Comparison of ENCODE assay signal across 16 mouse cellular contexts in the genomic region with DNA sequence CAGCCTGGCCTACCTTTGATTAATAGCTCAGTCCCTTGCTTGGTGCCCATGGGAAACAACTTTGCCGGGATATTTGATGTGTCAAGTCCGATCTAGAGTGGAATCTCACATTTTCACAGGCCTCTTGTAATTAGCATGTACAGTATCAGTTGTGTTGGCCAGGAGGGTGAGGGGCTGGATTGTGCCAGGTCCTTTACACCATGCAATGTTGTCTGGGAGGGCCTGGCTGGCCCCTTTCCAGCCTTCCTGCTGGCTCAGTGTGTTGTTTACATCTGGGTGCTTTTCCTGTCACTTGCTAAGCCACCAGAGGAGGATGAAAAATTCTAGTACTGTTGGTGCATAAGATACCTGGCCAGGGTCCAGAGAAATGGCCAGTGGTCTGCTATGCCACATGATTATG. TPM values are rescaled to one million over a fixed set of nuclear protein-coding genes. Genes with fewer than 3 reads are reported as not detected.
DNase-seq lines count a peak whose midpoint lies in the region; ATAC-seq lines count a peak whose summit lies in the region.
"Had no signal": no experiment of that assay in that cellular context is flagged by ENCODE, and none has a peak within 500 bp of the region (broad histone marks: within the 10 kb centered on the region; RNA-seq: fewer than 3 reads in every experiment).

No protein-coding gene starts in this region.

- H3K9ac ChIP-seq in embryonic facial prominence, embryonic 14.5 days (ENCODE audit: low read depth, low read length), result no peak overlapping the region
- no peak overlapping the region for H3K9ac ChIP-seq in heart, embryonic 11.5 days (ENCODE audit: low read depth, low read length)
- H3K9ac ChIP-seq in midbrain, embryonic 14.5 days (replicated peaks; ENCODE audit: low read length), result no peak overlapping the region
- H3K9ac ChIP-seq in stomach, embryonic 16.5 days (ENCODE audit: low read length), result no peak overlapping the region
- H3K9ac ChIP-seq: limb, embryonic 12.5 days; liver, postnatal 0 days; midbrain, embryonic 15.5 days had no signal

- 53% methylated on average over 2 of the region's 2 CpGs for WGBS in embryonic facial prominence, embryonic 14.5 days
- WGBS in embryonic facial prominence, embryonic 10.5 days, result 92% methylated on average over 2 of the region's 2 CpGs
- 74% methylated on average over 2 of the region's 2 CpGs for WGBS in heart, embryonic 11.5 days (ENCODE audit: insufficient replicate concordance)
- 79% methylated on average over 2 of the region's 2 CpGs for WGBS in midbrain, embryonic 14.5 days
- 88% methylated on average over 2 of the region's 2 CpGs for WGBS in midbrain, embryonic 10.5 days
- WGBS in stomach, embryonic 16.5 days, result 65% methylated on average over 2 of the region's 2 CpGs

- H3K9me3 ChIP-seq in embryonic facial prominence, embryonic 14.5 days (ENCODE audit: control insufficient read depth, low read length), result no peaks in the 10 kb centered on the region
- no peaks in the 10 kb centered on the region for H3K9me3 ChIP-seq in embryonic facial prominence, embryonic 10.5 days
- H3K9me3 ChIP-seq in heart, embryonic 11.5 days (replicated peaks; ENCODE audit: control insufficient read depth, low read length), result no peaks in the 10 kb centered on the region
- H3K9me3 ChIP-seq in midbrain, embryonic 14.5 days (ENCODE audit: control insufficient read depth, low read length), result no peaks in the 10 kb centered on the region
- no peaks in the 10 kb centered on the region for H3K9me3 ChIP-seq in midbrain, embryonic 10.5 days (replicated peaks)
- H3K9me3 ChIP-seq in stomach, embryonic 16.5 days (replicated peaks; ENCODE audit: control insufficient read depth, low read length), result no peaks in the 10 kb centered on the region
- H3K9me3 ChIP-seq: limb, embryonic 12.5 days; midbrain, embryonic 15.5 days had no signal

- H3K27ac ChIP-seq in embryonic facial prominence, embryonic 14.5 days (replicated peaks; ENCODE audit: low read depth, low read length), result no peak overlapping the region
- H3K27ac ChIP-seq in embryonic facial prominence, embryonic 10.5 days (replicated peaks), result no peak overlapping the region
- H3K27ac ChIP-seq in heart, embryonic 11.5 days (ENCODE audit: low read depth, low read length), result no peak overlapping the region
- H3K27ac ChIP-seq in midbrain, embryonic 14.5 days (replicated peaks; ENCODE audit: low read depth, low read length), result no peak overlapping the region
- H3K27ac ChIP-seq in midbrain, embryonic 10.5 days (replicated peaks), result no peak overlapping the region
- peak overlapping the region; percentile 34; the same call in 1 of the 2 replicates for H3K27ac ChIP-seq in stomach, embryonic 16.5 days (ENCODE audit: low read length)
- H3K27ac ChIP-seq: gastrocnemius, adult 2 months; limb, embryonic 12.5 days; midbrain, embryonic 15.5 days had no signal

- intact Hi-C loops in heart, postnatal 10 days (cut with DNase I), result no loop called here

- H3K27me3 ChIP-seq in embryonic facial prominence, embryonic 14.5 days (replicated peaks; ENCODE audit: control insufficient read depth, insufficient read depth, low read length), result no peaks in the 10 kb centered on the region
- no peaks in the 10 kb centered on the region for H3K27me3 ChIP-seq in embryonic facial prominence, embryonic 10.5 days (replicated peaks; ENCODE audit: low read depth, poor library complexity, severe bottlenecking)
- H3K27me3 ChIP-seq in heart, embryonic 11.5 days (ENCODE audit: control insufficient read depth, insufficient read depth, low read length), result no peaks in the 10 kb centered on the region
- no peaks in the 10 kb centered on the region for H3K27me3 ChIP-seq in midbrain, embryonic 14.5 days (ENCODE audit: control insufficient read depth, insufficient read depth, low read length)
- no peaks in the 10 kb centered on the region for H3K27me3 ChIP-seq in midbrain, embryonic 10.5 days (ENCODE audit: low read depth, poor library complexity, severe bottlenecking)
- no peaks in the 10 kb centered on the region for H3K27me3 ChIP-seq in stomach, embryonic 16.5 days (ENCODE audit: control insufficient read depth, insufficient read depth, low read length)
- H3K27me3 ChIP-seq: limb, embryonic 12.5 days; midbrain, embryonic 15.5 days had no signal

- no peak overlapping the region for H3K4me2 ChIP-seq in embryonic facial prominence, embryonic 14.5 days (ENCODE audit: low read depth, low read length)
- no peak overlapping the region for H3K4me2 ChIP-seq in heart, embryonic 11.5 days
- H3K4me2 ChIP-seq in midbrain, embryonic 14.5 days (ENCODE audit: low read length), result no peak overlapping the region
- no peak overlapping the region for H3K4me2 ChIP-seq in stomach, embryonic 16.5 days (ENCODE audit: low read depth, low read length)
- H3K4me2 ChIP-seq: limb, embryonic 12.5 days; midbrain, embryonic 15.5 days had no signal

- H3K36me3 ChIP-seq in embryonic facial prominence, embryonic 14.5 days (ENCODE audit: control insufficient read depth, insufficient read depth, low read length), result no peaks in the 10 kb centered on the region
- no peaks in the 10 kb centered on the region for H3K36me3 ChIP-seq in embryonic facial prominence, embryonic 10.5 days (replicated peaks)
- H3K36me3 ChIP-seq in heart, embryonic 11.5 days (ENCODE audit: control insufficient read depth, insufficient read depth, low read length), result no peaks in the 10 kb centered on the region
- no peaks in the 10 kb centered on the region for H3K36me3 ChIP-seq in midbrain, embryonic 14.5 days (ENCODE audit: control insufficient read depth, insufficient read depth, low read length)
- H3K36me3 ChIP-seq in midbrain, embryonic 10.5 days, result no peaks in the 10 kb centered on the region
- no peaks in the 10 kb centered on the region for H3K36me3 ChIP-seq in stomach, embryonic 16.5 days (ENCODE audit: control insufficient read depth, insufficient read depth, low read length)
- H3K36me3 ChIP-seq: limb, embryonic 12.5 days; midbrain, embryonic 15.5 days had no signal

- no peak overlapping the region for H3K4me3 ChIP-seq in embryonic facial prominence, embryonic 14.5 days (ENCODE audit: low read depth, low read length)
- no peak overlapping the region for H3K4me3 ChIP-seq in embryonic facial prominence, embryonic 10.5 days
- H3K4me3 ChIP-seq in heart, embryonic 11.5 days (ENCODE audit: low read depth, low read length), result no peak overlapping the region
- no peak overlapping the region for H3K4me3 ChIP-seq in midbrain, embryonic 14.5 days (replicated peaks; ENCODE audit: low read depth, low read length)
- H3K4me3 ChIP-seq in midbrain, embryonic 10.5 days, result no peak overlapping the region
- H3K4me3 ChIP-seq in stomach, embryonic 16.5 days (replicated peaks; ENCODE audit: low read length), result no peak overlapping the region
- H3K4me3 ChIP-seq: erythroblast, embryonic 14.5 days; gastrocnemius, adult 2 months; limb, embryonic 12.5 days; midbrain, embryonic 15.5 days had no signal

- peak; percentile 40 for DNase-seq in embryonic facial prominence, embryonic 14.5 days (ENCODE audit: low spot score)
- DNase-seq in embryonic facial prominence, embryonic 10.5 days (ENCODE audit: low spot score), result no peak
- DNase-seq in heart, postnatal 10 days, result peak; percentile 16 to 21
- DNase-seq in midbrain, embryonic 14.5 days, result peak; percentile 32
- no peak for DNase-seq in midbrain, embryonic 10.5 days (ENCODE audit: low spot score)
- no peak for DNase-seq in layer of hippocampus, postnatal 10 days (ENCODE audit: low spot score in 2 of 2)
- DNase-seq: adrenal gland, postnatal 36 days; gastrocnemius, adult 2 months; kidney, postnatal 14 days; layer of hippocampus, postnatal 36 days; liver, postnatal 0 days had no signal

- H3K4me1 ChIP-seq in embryonic facial prominence, embryonic 14.5 days (ENCODE audit: control insufficient read depth, insufficient read depth, low read length), result peaks cover 6% of the 10 kb centered on the region; the same call in 1 of the 2 replicates
- H3K4me1 ChIP-seq in embryonic facial prominence, embryonic 10.5 days, result no peaks in the 10 kb centered on the region
- 0 out of 2 replicates have a peak, but pooled peaks cover 2% of the 10 kb centered on the region for H3K4me1 ChIP-seq in heart, embryonic 11.5 days (ENCODE audit: control insufficient read depth, insufficient read depth, low read length)
- no peaks in the 10 kb centered on the region for H3K4me1 ChIP-seq in midbrain, embryonic 14.5 days (ENCODE audit: control insufficient read depth, insufficient read depth, low read length)
- H3K4me1 ChIP-seq in midbrain, embryonic 10.5 days, result no peaks in the 10 kb centered on the region
- 0 out of 2 replicates have a peak, but pooled peaks cover 5% of the 10 kb centered on the region for H3K4me1 ChIP-seq in stomach, embryonic 16.5 days (ENCODE audit: control insufficient read depth, insufficient read depth, low read length)
- H3K4me1 ChIP-seq: limb, embryonic 12.5 days; midbrain, embryonic 15.5 days had no signal

- ATAC-seq in embryonic facial prominence, embryonic 14.5 days (ENCODE audit: low read depth), result no peak
- ATAC-seq in heart, embryonic 11.5 days (replicated peaks; ENCODE audit: insufficient number of reproducible peaks, low FRiP score, low TSS enrichment), result no peak
- no peak for ATAC-seq in midbrain, embryonic 14.5 days (ENCODE audit: low FRiP score, low TSS enrichment)
- peak; percentile 56; the same call in 1 of the 2 replicates for ATAC-seq in stomach, embryonic 16.5 days (ENCODE audit: insufficient read depth, low FRiP score)
- ATAC-seq: liver, postnatal 0 days; midbrain, embryonic 15.5 days had no signal

RNA-seq across cellular contexts. Expression of a gene that starts 19.8 kb away (rescaled TPM):
- 4.6 and 5.6 TPM in 2 replicates for polyA plus RNA-seq in embryonic facial prominence, embryonic 14.5 days (2014; fragmentation: Nextera tagmentation; extraction: Ambion mirVana)
- 4.1 and 8.7 TPM in 2 replicates for polyA plus RNA-seq in embryonic facial prominence, embryonic 10.5 days (2016; fragmentation: Nextera tagmentation; extraction: Ambion mirVana)
- total RNA-seq in heart, postnatal 10 days (2021), result under 1 TPM; 0.34 to 0.35 TPM
- polyA plus RNA-seq in heart, embryonic 11.5 days (2014; fragmentation: Nextera tagmentation; extraction: Ambion mirVana), result 0.26 TPM in 1 of 2 replicates, not detected in the other
- 0.58 TPM in 1 of 2 replicates, not detected in the other for polyA plus RNA-seq in midbrain, embryonic 14.5 days (2014; fragmentation: Nextera tagmentation; extraction: Ambion mirVana)
- 0.25 and 0.38 TPM in 2 replicates for polyA plus RNA-seq in midbrain, embryonic 10.5 days (2016; fragmentation: Nextera tagmentation; extraction: Ambion mirVana)
- 1.3 and 1.6 TPM in 2 replicates for polyA plus RNA-seq in stomach, embryonic 16.5 days (2015; fragmentation: Nextera tagmentation; extraction: Ambion mirVana)
- 1 to 10 TPM; 3.5 to 5.2 TPM for total RNA-seq in layer of hippocampus, postnatal 10 days (2021)
- polyA plus RNA-seq: erythroblast, embryonic 14.5 days; liver, postnatal 0 days had no signal

RNA-seq across cellular contexts. Expression of a gene that starts 47.0 kb away (rescaled TPM):
- polyA plus RNA-seq in embryonic facial prominence, embryonic 14.5 days (2014; fragmentation: Nextera tagmentation; extraction: Ambion mirVana), result 145 and 153 TPM in 2 replicates
- 237 and 238 TPM in 2 replicates for polyA plus RNA-seq in embryonic facial prominence, embryonic 10.5 days (2016; fragmentation: Nextera tagmentation; extraction: Ambion mirVana)
- 10 to 100 TPM; 43.1 to 44.8 TPM for total RNA-seq in heart, postnatal 10 days (2021)
- 135 and 149 TPM in 2 replicates for polyA plus RNA-seq in heart, embryonic 11.5 days (2014; fragmentation: Nextera tagmentation; extraction: Ambion mirVana)
- polyA plus RNA-seq in midbrain, embryonic 14.5 days (2014; fragmentation: Nextera tagmentation; extraction: Ambion mirVana), result 135 and 138 TPM in 2 replicates
- polyA plus RNA-seq in midbrain, embryonic 10.5 days (2016; fragmentation: Nextera tagmentation; extraction: Ambion mirVana), result 227 and 241 TPM in 2 replicates
- 149 and 150 TPM in 2 replicates for polyA plus RNA-seq in stomach, embryonic 16.5 days (2015; fragmentation: Nextera tagmentation; extraction: Ambion mirVana)
- total RNA-seq in layer of hippocampus, postnatal 10 days (2021), result 10 to 100 TPM; 52.2 to 58.4 TPM

RNA-seq across cellular contexts. Expression of a gene that starts 47.1 kb away (rescaled TPM):
- polyA plus RNA-seq in embryonic facial prominence, embryonic 14.5 days (2014; fragmentation: Nextera tagmentation; extraction: Ambion mirVana), result 9.9 and 11.9 TPM in 2 replicates
- polyA plus RNA-seq in embryonic facial prominence, embryonic 10.5 days (2016; fragmentation: Nextera tagmentation; extraction: Ambion mirVana), result 17.7 and 18.4 TPM in 2 replicates
- total RNA-seq in heart, postnatal 10 days (2021), result 1 to 10 TPM; 2.6 to 2.8 TPM
- polyA plus RNA-seq in heart, embryonic 11.5 days (2014; fragmentation: Nextera tagmentation; extraction: Ambion mirVana), result 11.7 and 13.0 TPM in 2 replicates
- polyA plus RNA-seq in midbrain, embryonic 14.5 days (2014; fragmentation: Nextera tagmentation; extraction: Ambion mirVana), result 47.5 and 49.9 TPM in 2 replicates
- polyA plus RNA-seq in midbrain, embryonic 10.5 days (2016; fragmentation: Nextera tagmentation; extraction: Ambion mirVana), result 15.6 and 18.9 TPM in 2 replicates
- polyA plus RNA-seq in stomach, embryonic 16.5 days (2015; fragmentation: Nextera tagmentation; extraction: Ambion mirVana), result 29.7 and 33.1 TPM in 2 replicates
- 10 to 100 TPM; 21.5 to 22.2 TPM for total RNA-seq in layer of hippocampus, postnatal 10 days (2021)

Comparison
In these comparisons a context has a peak if more than half of its experiments do, and no peak if none do; other contexts are left out.
1. DNase-seq: peak in embryonic facial prominence, embryonic 14.5 days (single experiment), heart, postnatal 10 days (2 of 2) and midbrain, embryonic 14.5 days (single experiment); none in embryonic facial prominence, embryonic 10.5 days (single experiment), midbrain, embryonic 10.5 days (single experiment) and layer of hippocampus, postnatal 10 days (0 of 2).